Mouse (Mus musculus) ZHBTc4 (cell line): ENCODE data around the gene Ampd3.

Experiments used
- DNase-seq: peaks from one replicate; pipeline ENCODE4 v3.0.0-alpha.2; 2011; ENCODE audit warnings: low read depth, low spot score

The Ampd3 gene

GRCm38 (mm10) chr7:110769094-110769493 lies 1.1 kb downstream of the Ampd3 start:
- peak; percentile 37 for DNase-seq

GRCm38 (mm10) chr7:110770949-110771348 lies 2.9 kb downstream of the Ampd3 start:
- no peak for DNase-seq

- DNase-seq, result no peak
Measured at GRCm38 (mm10) chr7:110772343-110772742, 4.3 kb downstream of the Ampd3 start.

GRCm38 (mm10) chr7:110773204-110774002 lies 5.4 kb downstream of the Ampd3 start:
- DNase-seq, result no peak

GRCm38 (mm10) chr7:110774077-110774476 lies 6.1 kb downstream of the Ampd3 start:
- no peak for DNase-seq

GRCm38 (mm10) chr7:110774674-110775073 lies 6.7 kb downstream of the Ampd3 start:
- no peak for DNase-seq

- peak; percentile 45 for DNase-seq
Measured at GRCm38 (mm10) chr7:110777146-110778001, 9.4 kb downstream of the Ampd3 start.

- DNase-seq, result no peak
Measured at GRCm38 (mm10) chr7:110778933-110779332, 10.9 kb downstream of the Ampd3 start.

GRCm38 (mm10) chr7:110779605-110780111 lies 11.7 kb downstream of the Ampd3 start:
- no peak for DNase-seq

GRCm38 (mm10) chr7:110780520-110780919 lies 12.5 kb downstream of the Ampd3 start:
- DNase-seq, result no peak

- no peak for DNase-seq
Measured at GRCm38 (mm10) chr7:110781231-110781711, 13.3 kb downstream of the Ampd3 start.

- DNase-seq, result no peak
Measured at GRCm38 (mm10) chr7:110782135-110782534, 14.1 kb downstream of the Ampd3 start.

GRCm38 (mm10) chr7:110782845-110783478 lies 15.0 kb downstream of the Ampd3 start:
- no peak for DNase-seq

- no peak for DNase-seq
Measured at GRCm38 (mm10) chr7:110784965-110785364, 17.0 kb downstream of the Ampd3 start.

GRCm38 (mm10) chr7:110785741-110786146 lies 17.7 kb downstream of the Ampd3 start:
- no peak for DNase-seq

GRCm38 (mm10) chr7:110787310-110787709 lies 19.3 kb downstream of the Ampd3 start:
- no peak for DNase-seq

- no peak for DNase-seq
Measured at GRCm38 (mm10) chr7:110790878-110791277, 22.9 kb downstream of the Ampd3 start.

GRCm38 (mm10) chr7:110792201-110792600 lies 24.2 kb downstream of the Ampd3 start:
- no peak for DNase-seq

- DNase-seq, result no peak
Measured at GRCm38 (mm10) chr7:110792834-110793233, 24.8 kb downstream of the Ampd3 start.

GRCm38 (mm10) chr7:110794722-110795121 lies 26.7 kb downstream of the Ampd3 start:
- DNase-seq, result no peak

GRCm38 (mm10) chr7:110796367-110797051 lies 28.5 kb downstream of the Ampd3 start:
- no peak for DNase-seq
